In the genomic region with DNA sequence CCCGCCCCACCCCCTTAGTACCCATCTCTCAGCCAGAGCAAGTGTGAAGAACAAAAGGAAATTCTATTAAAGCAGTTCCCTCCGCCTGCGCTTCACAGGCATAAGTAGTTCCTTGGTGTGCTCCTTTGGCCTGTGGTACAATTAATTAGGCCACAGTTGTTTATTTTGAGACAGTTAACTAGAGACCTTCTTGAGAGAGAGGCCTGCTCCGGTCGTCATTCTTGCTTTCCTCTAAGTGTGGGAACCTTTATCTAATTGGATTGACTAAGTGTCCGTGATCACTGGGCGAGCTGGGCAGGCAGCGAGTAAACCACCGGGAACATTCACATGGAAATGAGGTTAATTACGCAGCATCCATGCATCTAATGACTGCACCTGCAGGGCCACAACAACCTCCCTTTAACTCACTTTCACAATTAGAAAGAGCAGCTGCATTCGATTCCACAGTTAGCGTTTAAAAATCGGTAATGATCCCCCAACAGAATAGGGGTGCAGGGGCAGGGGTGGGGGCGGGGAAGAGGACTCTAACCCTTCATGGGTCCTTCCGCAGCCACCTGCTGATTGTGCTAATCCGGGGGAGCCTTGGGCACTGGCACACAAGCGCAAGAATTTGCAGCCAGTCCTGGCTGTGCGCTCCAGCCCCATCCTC, we compare ENCODE assay signal across 10 mouse cellular contexts.
DNase-seq lines count a peak whose midpoint lies in the region; ATAC-seq lines count a peak whose summit lies in the region.
"Had no signal": no experiment of that assay in that cellular context is flagged by ENCODE, and none has a peak within 500 bp of the region (broad histone marks: within the 10 kb centered on the region; RNA-seq: fewer than 3 reads in every experiment).

No protein-coding gene starts in this region.

- ATAC-seq in heart, embryonic 12.5 days (ENCODE audit: insufficient number of reproducible peaks, low FRiP score): no peak
- ATAC-seq in embryonic facial prominence, embryonic 14.5 days (ENCODE audit: low read depth): no peak
- peak; percentile 54; the same call in 1 of the 2 replicates for ATAC-seq in hindbrain, embryonic 16.5 days
- 0 out of 2 replicates have a peak, but pooled peaks have one; percentile 28 for ATAC-seq in neural tube, embryonic 15.5 days (ENCODE audit: low FRiP score)

- H3K9ac ChIP-seq in heart, embryonic 12.5 days: no peak overlapping the region
- H3K9ac ChIP-seq in embryonic facial prominence, embryonic 14.5 days (ENCODE audit: low read depth, low read length): no peak overlapping the region
- no peak overlapping the region; the same call in 1 of the 2 replicates for H3K9ac ChIP-seq in hindbrain, embryonic 16.5 days (ENCODE audit: low read depth, low read length)
- no peak overlapping the region for H3K9ac ChIP-seq in neural tube, embryonic 15.5 days (replicated peaks)
- H3K9ac ChIP-seq: embryonic facial prominence, embryonic 13.5 days had no signal

- DNase-seq in heart, postnatal 14 days: no peak
- DNase-seq in embryonic facial prominence, embryonic 14.5 days (ENCODE audit: low spot score): peak; percentile 26
- no peak for DNase-seq in thymus, postnatal 10 days (ENCODE audit: low spot score in 2 of 2)
- DNase-seq in frontal cortex, adult 2 months (ENCODE audit: extremely low spot score in 1 of 2, low spot score in 1 of 2): no peak
- no peak for DNase-seq in frontal cortex, postnatal 10 days (ENCODE audit: low spot score in 2 of 2)
- DNase-seq: lung, postnatal 4 days had no signal

- 23% methylated on average over 18 of the region's 18 CpGs for WGBS in heart, embryonic 12.5 days
- 21% methylated on average over 18 of the region's 18 CpGs for WGBS in embryonic facial prominence, embryonic 14.5 days
- WGBS in hindbrain, embryonic 16.5 days: 13% methylated on average over 18 of the region's 18 CpGs
- WGBS in neural tube, embryonic 15.5 days: 4% methylated on average over 18 of the region's 18 CpGs

- H3K27me3 ChIP-seq in heart, embryonic 12.5 days (replicated peaks): no peaks in the 10 kb centered on the region
- peaks cover 12% of the 10 kb centered on the region for H3K27me3 ChIP-seq in embryonic facial prominence, embryonic 14.5 days (replicated peaks; ENCODE audit: control insufficient read depth, insufficient read depth, low read length)
- no peaks in the 10 kb centered on the region for H3K27me3 ChIP-seq in hindbrain, embryonic 16.5 days (replicated peaks; ENCODE audit: control insufficient read depth, insufficient read depth, low read length)
- no peaks in the 10 kb centered on the region for H3K27me3 ChIP-seq in neural tube, embryonic 15.5 days (replicated peaks)

- no peak overlapping the region for H3K27ac ChIP-seq in heart, embryonic 12.5 days (ENCODE audit: poor library complexity, severe bottlenecking)
- no peak overlapping the region for H3K27ac ChIP-seq in embryonic facial prominence, embryonic 14.5 days (replicated peaks; ENCODE audit: low read depth, low read length)
- H3K27ac ChIP-seq in hindbrain, embryonic 16.5 days (ENCODE audit: low read depth, low read length): no peak overlapping the region
- H3K27ac ChIP-seq in neural tube, embryonic 15.5 days (replicated peaks): no peak overlapping the region
- H3K27ac ChIP-seq: embryonic facial prominence, embryonic 13.5 days had no signal

- intact Hi-C loops in heart, postnatal 14 days (cut with DNase I): no loop called here

- H3K4me1 ChIP-seq in heart, embryonic 12.5 days (replicated peaks): peaks cover 4% of the 10 kb centered on the region; the same call in 1 of the 2 replicates
- H3K4me1 ChIP-seq in embryonic facial prominence, embryonic 14.5 days (ENCODE audit: control insufficient read depth, insufficient read depth, low read length): no peaks in the 10 kb centered on the region
- H3K4me1 ChIP-seq in hindbrain, embryonic 16.5 days (ENCODE audit: control insufficient read depth, insufficient read depth, low read depth, low read length): peaks cover 5% of the 10 kb centered on the region
- peaks cover 7% of the 10 kb centered on the region for H3K4me1 ChIP-seq in neural tube, embryonic 15.5 days

- peak overlapping the region; percentile 16 for H3K4me2 ChIP-seq in heart, embryonic 12.5 days
- H3K4me2 ChIP-seq in embryonic facial prominence, embryonic 14.5 days (ENCODE audit: low read depth, low read length): no peak overlapping the region
- peak overlapping the region; percentile 35 for H3K4me2 ChIP-seq in hindbrain, embryonic 16.5 days (ENCODE audit: low read length)
- H3K4me2 ChIP-seq in neural tube, embryonic 15.5 days: peak overlapping the region; percentile 23
- H3K4me2 ChIP-seq: embryonic facial prominence, embryonic 13.5 days had no signal

- H3K9me3 ChIP-seq in heart, embryonic 12.5 days (replicated peaks): no peaks in the 10 kb centered on the region
- H3K9me3 ChIP-seq in embryonic facial prominence, embryonic 14.5 days (ENCODE audit: control insufficient read depth, low read length): no peaks in the 10 kb centered on the region
- no peaks in the 10 kb centered on the region for H3K9me3 ChIP-seq in hindbrain, embryonic 16.5 days (ENCODE audit: control insufficient read depth, low read length)
- H3K9me3 ChIP-seq in neural tube, embryonic 15.5 days (replicated peaks): no peaks in the 10 kb centered on the region
- H3K9me3 ChIP-seq: embryonic facial prominence, embryonic 13.5 days had no signal

- no peaks in the 10 kb centered on the region for H3K36me3 ChIP-seq in heart, embryonic 12.5 days
- no peaks in the 10 kb centered on the region for H3K36me3 ChIP-seq in embryonic facial prominence, embryonic 14.5 days (ENCODE audit: control insufficient read depth, insufficient read depth, low read length)
- H3K36me3 ChIP-seq in hindbrain, embryonic 16.5 days (ENCODE audit: control insufficient read depth, insufficient read depth, low read length): no peaks in the 10 kb centered on the region
- no peaks in the 10 kb centered on the region for H3K36me3 ChIP-seq in neural tube, embryonic 15.5 days
- H3K36me3 ChIP-seq: embryonic facial prominence, embryonic 13.5 days had no signal

- no peak overlapping the region for H3K4me3 ChIP-seq in heart, embryonic 12.5 days
- no peak overlapping the region for H3K4me3 ChIP-seq in embryonic facial prominence, embryonic 14.5 days (ENCODE audit: low read depth, low read length)
- H3K4me3 ChIP-seq in hindbrain, embryonic 16.5 days (ENCODE audit: low read length): no peak overlapping the region; the same call in 1 of the 2 replicates
- no peak overlapping the region for H3K4me3 ChIP-seq in neural tube, embryonic 15.5 days (replicated peaks)
- H3K4me3 ChIP-seq: embryonic facial prominence, embryonic 13.5 days had no signal

Comparison
In these comparisons a context has a peak if more than half of its experiments do, and no peak if none do; other contexts are left out.
1. ATAC-seq: peak in hindbrain, embryonic 16.5 days (single experiment) and neural tube, embryonic 15.5 days (single experiment); none in heart, embryonic 12.5 days (single experiment) and embryonic facial prominence, embryonic 14.5 days (single experiment).